Mouse (Mus musculus) kidney, postnatal 10 days (tissue): ENCODE data around the gene Gbx1.

Experiments used
- DNase-seq: peaks from one replicate; pipeline ENCODE4 v3.0.0; 2021; ENCODE audit warnings: mixed read lengths

Gene Gbx1

DNA sequence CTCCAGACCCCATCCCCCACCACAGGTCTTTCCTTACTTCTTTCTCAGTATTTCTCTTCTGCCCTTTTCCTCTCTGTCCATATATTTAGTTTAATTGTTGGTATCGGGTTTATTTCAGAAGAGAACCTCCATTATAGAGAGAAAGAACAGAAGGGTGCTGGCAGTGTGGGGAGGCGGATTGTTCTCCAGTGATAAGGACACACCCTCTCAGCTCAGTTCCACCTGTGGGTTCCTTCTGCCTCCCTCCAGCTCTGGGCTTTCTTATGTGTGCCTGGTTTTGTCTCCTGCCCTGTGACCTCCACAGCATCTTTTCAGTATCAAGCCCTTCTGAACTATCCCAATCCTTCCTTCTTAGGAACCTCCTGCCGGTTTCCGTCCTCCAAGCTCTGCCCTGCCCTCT lies 2.5 kb downstream of the Gbx1 start:
- no peak for DNase-seq

- DNase-seq: no peak
Observed at GRCm38 (mm10) chr5:24523806-24524205, 3.2 kb downstream of the Gbx1 start.

- no peak for DNase-seq
Observed at GRCm38 (mm10) chr5:24521366-24521765, 5.6 kb downstream of the Gbx1 start.

DNA sequence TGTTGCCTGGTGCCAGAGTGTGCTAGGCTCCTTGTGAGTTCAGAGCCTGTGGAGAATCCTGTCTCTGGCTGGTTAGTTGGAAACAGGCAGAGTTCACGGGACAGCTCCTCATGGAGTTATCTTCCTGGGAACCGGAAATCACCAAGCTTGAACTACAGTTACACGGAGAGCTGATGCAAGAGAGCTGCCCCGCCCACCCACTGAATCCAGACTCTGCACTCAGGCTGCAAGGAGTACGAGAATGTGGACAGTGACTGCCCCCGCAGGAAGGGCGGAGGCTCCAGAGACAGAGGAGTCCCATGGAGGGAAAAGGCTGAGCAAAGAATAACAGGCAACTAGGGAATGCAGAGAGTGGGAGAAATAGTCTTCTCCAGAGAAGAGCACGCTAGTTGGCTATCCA lies 14.7 kb downstream of the Gbx1 start:
- DNase-seq: peak; percentile 75

DNA sequence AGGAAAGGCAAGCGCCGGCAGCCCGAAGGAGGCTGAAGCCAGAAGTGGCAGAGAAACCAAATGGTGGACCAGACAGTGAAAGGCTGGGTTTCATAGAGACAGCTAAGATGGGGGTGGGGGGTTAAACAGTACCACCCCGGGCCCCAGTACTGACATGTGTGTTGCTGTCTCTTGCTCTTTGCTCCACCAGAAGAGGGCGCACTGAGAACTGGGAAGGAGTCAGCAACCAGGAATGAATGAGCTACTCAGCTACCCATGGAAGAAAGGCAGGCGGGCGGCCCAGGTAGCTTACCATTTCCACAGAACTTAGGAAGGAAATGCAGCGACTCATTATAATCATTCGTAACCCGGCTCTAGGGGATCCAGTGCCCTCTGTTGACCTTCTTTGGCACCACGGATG lies 16.4 kb downstream of the Gbx1 start:
- peak; percentile 70 for DNase-seq

GRCm38 (mm10) chr5:24508406-24508805 lies 18.6 kb downstream of the Gbx1 start:
- no peak for DNase-seq

DNA sequence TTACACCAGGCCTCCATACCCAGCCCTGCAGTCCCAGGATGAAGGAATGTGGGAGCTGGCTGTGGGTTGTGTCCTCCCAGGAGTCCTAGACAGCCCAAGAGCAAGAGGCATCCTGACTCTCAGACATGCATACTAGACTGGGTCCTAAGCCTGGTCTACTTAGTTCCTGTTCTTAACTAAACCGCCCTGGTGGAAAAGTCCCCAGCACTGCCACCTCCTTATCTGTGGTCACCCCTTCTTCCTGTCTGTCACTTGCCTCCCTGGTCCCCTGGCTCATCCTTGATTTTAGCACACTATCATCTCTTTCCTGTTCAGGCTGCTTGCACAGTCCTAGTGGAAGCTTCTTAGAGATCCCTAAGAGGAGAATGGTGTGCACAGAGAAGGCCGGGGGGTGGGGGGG lies 21.5 kb downstream of the Gbx1 start:
- no peak for DNase-seq

GRCm38 (mm10) chr5:24502786-24503185 lies 24.2 kb downstream of the Gbx1 start:
- peak; percentile 39 for DNase-seq

GRCm38 (mm10) chr5:24500851-24501250 lies 26.2 kb downstream of the Gbx1 start:
- DNase-seq: peak; percentile 52

DNA sequence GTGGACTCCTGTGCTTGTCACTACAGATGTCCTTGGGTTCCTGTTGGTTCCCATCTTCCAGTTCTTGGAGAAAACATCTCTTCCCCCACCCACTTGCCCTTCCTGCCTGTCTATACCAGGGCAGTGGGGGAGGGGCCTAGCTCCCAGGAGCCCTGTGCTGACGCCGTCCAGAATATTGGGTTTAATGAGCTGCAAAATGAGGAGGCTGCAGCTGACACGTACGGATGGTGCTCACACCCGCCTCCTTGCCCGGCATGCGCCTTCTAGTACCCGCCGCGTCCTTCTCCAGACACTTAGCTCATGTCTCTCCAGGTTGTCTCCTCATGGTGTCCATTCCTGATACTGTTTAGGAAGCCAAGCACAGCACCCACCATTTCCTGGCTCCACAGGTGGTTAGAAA lies 27.9 kb downstream of the Gbx1 start:
- DNase-seq: no peak

GRCm38 (mm10) chr5:24497526-24497925 lies 29.5 kb downstream of the Gbx1 start:
- DNase-seq: no peak

GRCm38 (mm10) chr5:24496756-24497155 lies 30.2 kb downstream of the Gbx1 start:
- DNase-seq: no peak

DNA sequence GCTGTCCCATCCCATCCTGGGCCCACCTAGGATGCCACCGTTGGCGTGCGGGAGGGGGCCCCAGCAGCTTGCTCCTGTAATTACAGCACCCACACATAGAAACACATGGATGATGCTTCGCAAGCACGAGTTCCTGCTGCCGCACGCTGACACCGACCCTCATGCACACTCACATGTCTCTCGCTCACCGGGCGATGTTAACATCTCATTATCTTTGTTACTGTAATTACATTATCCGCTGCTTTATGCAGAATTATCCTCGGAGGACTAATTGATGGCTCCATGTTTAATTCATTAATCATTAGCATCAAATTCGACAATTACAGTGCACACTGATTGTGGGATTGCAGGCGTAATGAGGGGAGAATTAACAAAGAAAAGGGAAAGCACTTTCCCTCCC lies 32.0 kb downstream of the Gbx1 start:
- DNase-seq: no peak

DNA sequence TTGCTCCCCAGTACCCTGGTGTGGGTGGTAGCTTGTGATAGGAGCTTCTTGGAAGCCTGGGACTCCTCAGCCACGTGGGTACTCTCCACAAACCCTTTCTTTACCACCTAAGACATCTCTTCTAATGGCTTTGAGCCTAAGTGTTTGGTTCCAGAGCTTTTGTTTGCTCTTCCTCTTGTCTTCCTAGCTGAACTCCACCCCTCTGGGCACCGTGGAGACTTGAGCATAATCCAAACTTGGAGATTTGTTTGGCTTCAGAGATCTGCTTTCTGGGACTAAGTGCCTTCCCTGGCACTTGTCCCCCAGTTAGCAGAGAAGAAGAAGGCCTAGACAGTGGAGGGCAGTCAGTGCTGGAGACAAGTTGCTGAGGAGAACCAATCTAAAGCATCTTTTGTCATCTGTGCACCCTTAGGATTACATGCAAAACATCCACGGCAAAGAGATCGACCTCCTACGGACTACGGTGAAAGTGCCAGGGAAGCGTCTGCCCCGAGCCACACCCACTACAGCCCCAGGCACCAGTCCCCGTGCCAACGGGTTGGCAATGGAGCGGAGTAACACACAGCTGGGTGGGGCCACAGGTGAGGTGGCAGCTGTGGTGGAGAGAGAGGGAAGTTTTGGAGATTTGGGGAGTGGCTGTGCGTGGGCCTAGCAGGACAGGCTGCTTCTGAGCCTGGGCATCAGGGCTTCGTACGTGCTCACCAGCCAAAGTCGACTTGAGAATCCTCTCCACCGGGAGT lies 34.3 kb downstream of the Gbx1 start:
- DNase-seq: no peak

DNA sequence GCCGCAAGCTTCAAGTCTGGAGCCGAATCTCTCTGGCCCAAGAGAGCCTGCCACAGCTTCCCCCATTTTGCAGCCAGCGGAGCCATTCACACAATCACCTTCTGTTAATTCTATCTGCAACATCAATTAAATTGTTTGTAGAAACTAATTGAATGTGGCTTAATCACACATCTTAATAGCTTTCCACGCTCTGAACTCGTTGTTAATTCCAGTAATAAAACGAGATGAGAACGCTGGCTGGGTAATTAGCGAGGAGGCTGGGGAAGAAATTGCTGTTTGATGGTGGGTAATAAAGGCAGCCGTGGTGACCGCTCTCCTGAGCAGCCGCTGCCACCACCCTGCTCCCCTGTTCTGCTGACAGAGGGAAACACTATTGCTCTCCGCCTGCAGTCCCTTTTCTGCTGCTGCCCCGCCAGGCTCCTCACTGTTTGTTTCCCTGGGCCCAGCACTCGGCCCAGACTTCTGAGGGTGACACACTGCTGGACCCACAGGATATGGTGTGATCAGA lies 36.5 kb downstream of the Gbx1 start:
- no peak for DNase-seq

- DNase-seq: no peak
Observed at GRCm38 (mm10) chr5:24486738-24487137, 40.3 kb downstream of the Gbx1 start.

DNA sequence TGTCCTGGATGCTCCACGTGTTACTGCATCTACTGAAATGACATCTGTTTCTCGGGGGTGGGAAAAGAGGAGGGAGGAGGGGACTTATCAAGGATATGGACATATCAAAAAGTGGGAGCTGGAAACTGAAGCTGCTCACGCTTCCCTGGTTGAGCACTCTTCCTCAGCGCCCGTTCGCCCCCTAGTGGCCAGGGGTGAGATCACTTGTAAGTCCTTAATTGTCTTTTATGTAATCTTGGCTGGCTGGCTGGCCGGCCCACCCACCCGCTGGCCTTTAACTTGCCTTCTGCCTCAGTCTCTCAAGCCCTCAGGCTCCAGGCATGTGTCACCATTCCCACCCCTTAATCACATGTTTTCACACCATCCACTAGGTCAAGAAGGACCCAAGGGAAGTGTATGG lies 40.9 kb downstream of the Gbx1 start:
- peak; percentile 94 for DNase-seq

DNA sequence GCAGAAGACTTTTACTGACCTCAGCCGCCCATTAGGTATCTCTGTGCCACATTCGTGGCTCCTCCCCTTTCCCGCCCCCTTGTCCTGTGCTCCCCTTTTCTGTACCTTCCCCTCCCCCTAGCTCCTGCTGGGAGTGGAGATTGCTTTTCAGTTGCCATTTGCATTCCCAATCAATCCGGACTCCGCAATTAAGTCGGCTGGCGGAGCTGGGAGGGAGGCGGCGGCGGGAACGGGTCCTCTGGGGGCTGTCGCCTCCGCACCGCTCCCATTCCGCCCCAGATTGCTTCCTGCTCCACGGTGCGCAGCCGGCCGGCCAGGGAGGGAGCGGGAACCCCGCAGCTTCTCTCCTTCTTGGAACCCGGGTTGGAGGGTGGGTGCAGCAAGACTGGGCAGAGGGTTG lies 42.0 kb downstream of the Gbx1 start:
- peak; percentile 44 for DNase-seq

- peak; percentile 82 for DNase-seq
Observed at GRCm38 (mm10) chr5:24483326-24483725, 43.7 kb downstream of the Gbx1 start.

GRCm38 (mm10) chr5:24482247-24483079 lies 44.5 kb downstream of the Gbx1 start:
- peak; percentile 83 for DNase-seq

GRCm38 (mm10) chr5:24481647-24482046 lies 45.4 kb downstream of the Gbx1 start:
- DNase-seq: peak; percentile 89

- DNase-seq: no peak
Observed at GRCm38 (mm10) chr5:24477909-24478308, 49.1 kb downstream of the Gbx1 start.

GRCm38 (mm10) chr5:24475476-24476241 lies 51.3 kb downstream of the Gbx1 start:
- DNase-seq: peak; percentile 67
